Mouse (Mus musculus) A20 (cell line): ENCODE measurements around the gene Snap91.

Experiments used
- DNase-seq: peaks from one replicate; pipeline ENCODE4 v3.0.0-alpha.2; 2011; ENCODE audit warnings: low read depth, low spot score

The Snap91 gene

GRCm38 (mm10) chr9:86880113-86880972, at the start of gene Snap91:
Gene Snap91, minus strand, starts transcription at chr9:86880654.
- no peak for DNase-seq

- DNase-seq: no peak
Measured at GRCm38 (mm10) chr9:86926519-86926918, 46.1 kb upstream of the Snap91 start.

- DNase-seq: no peak
Measured at GRCm38 (mm10) chr9:86925688-86926087, 45.2 kb upstream of the Snap91 start.

- DNase-seq: no peak
Measured at GRCm38 (mm10) chr9:86922430-86922829, 42.0 kb upstream of the Snap91 start.

- DNase-seq: no peak
Measured at GRCm38 (mm10) chr9:86916543-86916942, 36.1 kb upstream of the Snap91 start.

GRCm38 (mm10) chr9:86899502-86900199, 19.2 kb upstream of the Snap91 start:
- DNase-seq: no peak

GRCm38 (mm10) chr9:86879216-86880112, 990 bp downstream of the Snap91 start:
- no peak for DNase-seq

GRCm38 (mm10) chr9:86878716-86879115, 1.7 kb downstream of the Snap91 start:
- no peak for DNase-seq

GRCm38 (mm10) chr9:86873681-86874080, 6.8 kb downstream of the Snap91 start:
- no peak for DNase-seq

- no peak for DNase-seq
Measured at GRCm38 (mm10) chr9:86869586-86870338, 10.7 kb downstream of the Snap91 start.

- DNase-seq: no peak
Measured at GRCm38 (mm10) chr9:86858101-86858500, 22.4 kb downstream of the Snap91 start.

GRCm38 (mm10) chr9:86857626-86858025, 22.8 kb downstream of the Snap91 start:
- no peak for DNase-seq

- no peak for DNase-seq
Measured at GRCm38 (mm10) chr9:86852861-86853260, 27.6 kb downstream of the Snap91 start.

- no peak for DNase-seq
Measured at GRCm38 (mm10) chr9:86851689-86852088, 28.8 kb downstream of the Snap91 start.

GRCm38 (mm10) chr9:86850452-86851207, 29.8 kb downstream of the Snap91 start:
- DNase-seq: no peak

- DNase-seq: no peak
Measured at GRCm38 (mm10) chr9:86843747-86844353, 36.6 kb downstream of the Snap91 start.

- DNase-seq: no peak
Measured at GRCm38 (mm10) chr9:86829792-86830191, 50.7 kb downstream of the Snap91 start.

- DNase-seq: no peak
Measured at GRCm38 (mm10) chr9:86829034-86829433, 51.4 kb downstream of the Snap91 start.

- DNase-seq: no peak
Measured at GRCm38 (mm10) chr9:86819366-86819765, 61.1 kb downstream of the Snap91 start.

GRCm38 (mm10) chr9:86817673-86818072, 62.8 kb downstream of the Snap91 start:
- DNase-seq: no peak
